Mouse (Mus musculus) cerebral cortex, adult 2 months (tissue): ENCODE data around the gene Ubl5.

Experiments used
- WGBS: fragments of 180-500 bp; shearing (Covaris S2); methylation state at CpG from one replicate; pipeline ENCODE4 v1.1.7; 2018; 5-methylcytosine and 5-hydroxymethylcytosine counted together

Ubl5 gene

DNA sequence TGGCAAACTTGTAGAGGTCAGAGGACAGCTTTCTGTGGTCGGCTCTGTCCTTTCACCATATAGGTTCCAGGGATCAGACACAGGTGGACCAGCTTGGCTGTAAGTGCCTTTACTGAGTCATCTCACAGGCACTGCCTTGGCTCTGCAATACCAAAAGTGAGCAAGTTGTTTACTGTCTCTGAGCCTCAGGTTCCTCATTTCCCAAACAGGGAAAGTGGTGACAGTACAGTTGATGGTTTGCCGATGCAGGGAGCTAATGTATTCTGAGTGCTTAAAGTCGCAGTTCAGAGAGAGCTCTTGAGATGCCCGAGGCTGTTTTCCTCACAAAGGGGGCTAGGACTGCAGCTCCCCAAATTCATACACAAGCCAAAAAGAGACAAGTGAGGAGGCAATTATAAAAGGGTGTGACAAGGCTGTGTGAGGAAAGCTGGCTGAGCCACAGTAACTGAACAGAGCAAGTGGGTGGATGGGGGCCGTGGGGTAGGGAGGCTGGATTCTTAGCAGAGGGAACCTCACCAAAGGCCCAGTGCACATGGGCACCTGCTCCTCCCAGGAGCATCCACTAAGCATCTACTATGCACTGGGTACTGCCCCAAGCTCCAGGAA, 53.5 kb downstream of the Ubl5 start:
- WGBS = 39% methylated on average over 5 of the region's 5 CpGs
